Mouse (Mus musculus): ENCODE results near the gene Slc35e4. TPM values are rescaled to one million over a fixed set of nuclear protein-coding genes. Genes with fewer than 3 reads are reported as not detected.

Gene Slc35e4
- polyA plus RNA-seq, 1 experiment from 2014 or later: 19.4 TPM

DNA sequence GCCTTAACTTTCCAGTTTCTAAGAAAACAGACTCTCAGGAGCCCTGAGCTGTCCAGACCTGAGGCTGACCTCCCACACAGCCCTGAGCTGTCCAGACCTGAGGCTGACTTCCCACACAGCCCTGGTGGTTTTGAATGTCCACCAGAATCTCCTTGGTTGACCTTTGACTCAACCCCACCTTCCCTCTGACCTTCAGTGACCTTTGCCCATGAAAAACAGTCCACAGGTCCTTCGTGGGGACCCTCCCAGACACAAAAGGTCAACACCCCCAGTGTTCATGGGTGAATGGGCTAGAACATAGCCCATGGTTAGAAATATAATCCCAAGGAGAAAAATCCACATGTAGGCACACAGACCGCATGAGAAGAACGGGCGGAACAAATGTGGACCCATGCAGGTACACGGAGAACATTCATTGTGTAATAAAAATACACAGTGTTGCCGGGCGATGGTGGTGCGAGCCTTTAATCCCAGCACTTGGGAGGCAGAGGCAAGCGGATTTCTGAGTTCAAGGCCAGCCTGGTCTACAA, 19.4 kb upstream of the Slc35e4 start:
- peaks cover 16% of the 10 kb centered on the region for H3K4me1 ChIP-seq
- H3K36me3 ChIP-seq (replicated peaks): no peaks in the 10 kb centered on the region
- no peaks in the 10 kb centered on the region for H3K9me3 ChIP-seq
- no peak overlapping the region for H3K4me3 ChIP-seq
- no peak overlapping the region for H3K9ac ChIP-seq
- WGBS: 81% methylated on average over 9 of the region's 9 CpGs
- ATAC-seq (replicated peaks): no peak
- no peaks in the 10 kb centered on the region for H3K27me3 ChIP-seq (replicated peaks)
- H3K4me2 ChIP-seq: no peak overlapping the region
- H3K27ac ChIP-seq: no peak overlapping the region

DNA sequence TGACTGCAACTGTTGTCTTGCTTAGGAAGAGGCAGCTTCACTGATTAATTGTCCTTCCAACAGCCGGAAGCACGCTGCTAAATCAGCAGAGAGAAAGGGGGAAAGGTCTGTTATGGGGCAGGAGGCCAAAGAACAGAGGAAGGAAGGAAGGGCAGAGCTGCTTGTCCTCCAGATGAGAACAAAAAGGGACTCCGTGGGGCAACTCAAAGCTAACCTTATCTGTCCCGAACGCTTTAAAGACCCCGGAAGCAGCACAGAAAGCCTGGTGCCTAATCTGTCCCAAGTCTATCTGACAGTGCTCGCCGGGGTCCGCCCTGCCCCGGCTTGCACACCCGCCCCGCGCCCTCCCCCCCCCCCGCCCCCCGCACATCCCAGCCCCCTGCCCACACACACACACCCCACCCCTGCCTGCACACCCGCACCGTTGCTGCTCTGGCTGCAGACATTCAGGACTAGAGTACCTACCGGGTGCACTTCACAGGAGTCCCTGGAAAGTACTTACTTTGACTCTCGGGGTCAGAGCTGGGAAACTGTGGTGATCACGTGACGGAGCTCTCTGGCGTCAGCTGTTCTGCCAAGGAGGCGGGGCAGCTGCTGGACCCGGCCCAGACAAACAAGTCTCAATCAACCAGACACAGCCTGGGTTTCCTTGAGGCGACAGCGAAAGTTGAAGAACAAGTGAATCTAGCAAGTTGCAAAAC, 17.2 kb upstream of the Slc35e4 start, which contains the start of gene Tcn2:
Tcn2 (minus strand) TSS at position 649 of the 701 bp plus-strand sequence.
- peak; percentile 83 for ATAC-seq (replicated peaks)
- peaks cover 16% of the 10 kb centered on the region for H3K4me1 ChIP-seq
- WGBS: under 1% methylated on average over 24 of the region's 26 CpGs

DNA sequence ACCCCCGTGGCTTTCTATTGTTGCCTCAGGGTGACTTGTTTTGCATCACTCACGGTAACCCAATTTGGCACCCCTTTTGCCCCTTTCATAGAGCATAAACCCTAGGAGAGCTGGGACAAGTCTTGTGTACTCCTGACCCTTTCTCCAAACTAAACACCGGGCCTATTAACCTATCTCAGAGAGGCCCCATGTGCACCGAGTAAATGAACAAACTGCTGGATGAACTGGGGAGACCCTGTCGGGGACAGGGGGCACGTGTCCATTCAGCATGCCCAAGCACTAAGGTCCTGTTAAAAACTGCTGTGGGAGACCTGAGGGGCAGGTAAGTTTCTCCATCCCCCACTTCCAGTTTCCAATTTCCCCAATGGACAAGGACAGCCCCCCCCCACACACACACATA, 16.5 kb upstream of the Slc35e4 start:
- WGBS: 32% methylated on average over 6 of the region's 6 CpGs
- ATAC-seq (replicated peaks): 0 out of 2 replicates have a peak, but pooled peaks have one; percentile 52
- peak overlapping the region; percentile 43 for H3K4me3 ChIP-seq

More for the DNA sequence above, 17.2 kb upstream of the Slc35e4 start, which contains the start of gene Tcn2:
- no peaks in the 10 kb centered on the region for H3K36me3 ChIP-seq (replicated peaks)
- H3K27me3 ChIP-seq (replicated peaks): no peaks in the 10 kb centered on the region
- H3K4me2 ChIP-seq: peak within 1 kb of the TSS; percentile 79
- H3K27ac ChIP-seq: no peak within 1 kb of the TSS
- H3K9me3 ChIP-seq: no peaks in the 10 kb centered on the region
- peak within 1 kb of the TSS; percentile 25; the same call in 1 of the 2 replicates for H3K9ac ChIP-seq
- H3K4me3 ChIP-seq: peak within 1 kb of the TSS; percentile 43

DNA sequence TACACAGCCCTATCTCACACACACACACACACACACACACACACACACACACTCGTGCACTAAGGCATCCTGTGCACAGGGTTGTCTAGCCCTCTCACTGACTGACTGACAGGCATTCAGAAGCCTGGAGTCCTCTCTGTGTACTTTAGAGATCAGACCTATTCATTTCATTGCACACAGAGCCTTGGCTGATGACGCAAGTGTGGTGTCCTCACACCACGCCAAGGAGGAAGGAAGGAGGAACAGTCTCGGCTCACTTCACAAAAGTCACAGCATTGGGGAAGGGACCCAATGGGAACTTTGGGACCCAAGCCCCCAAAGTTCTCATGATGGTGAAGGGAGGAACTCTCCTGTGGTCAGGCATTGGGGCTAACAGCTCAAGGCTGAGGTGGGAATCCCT, 15.6 kb upstream of the Slc35e4 start:
- WGBS: 82% methylated on average over 4 of the region's 4 CpGs
- Histone ChIP-seq H3K4me1 (peaks cover 16% of the 10 kb centered on the region), H3K36me3 (replicated peaks) (no peaks in the 10 kb centered on the region), H3K27me3 (replicated peaks) (no peaks in the 10 kb centered on the region), H3K4me3 (no peak overlapping the region), H3K4me2 (no peak overlapping the region), H3K27ac (no peak overlapping the region), H3K9ac (no peak overlapping the region), H3K9me3 (no peaks in the 10 kb centered on the region)
- no peak for ATAC-seq (replicated peaks)

More for the DNA sequence above, 16.5 kb upstream of the Slc35e4 start:
- Histone ChIP-seq H3K4me2 (peak overlapping the region; percentile 79), H3K4me1 (peaks cover 16% of the 10 kb centered on the region), H3K9ac (peak overlapping the region; percentile 25; the same call in 1 of the 2 replicates), H3K9me3 (no peaks in the 10 kb centered on the region), H3K36me3 (replicated peaks) (no peaks in the 10 kb centered on the region), H3K27ac (no peak overlapping the region), H3K27me3 (replicated peaks) (no peaks in the 10 kb centered on the region)

DNA sequence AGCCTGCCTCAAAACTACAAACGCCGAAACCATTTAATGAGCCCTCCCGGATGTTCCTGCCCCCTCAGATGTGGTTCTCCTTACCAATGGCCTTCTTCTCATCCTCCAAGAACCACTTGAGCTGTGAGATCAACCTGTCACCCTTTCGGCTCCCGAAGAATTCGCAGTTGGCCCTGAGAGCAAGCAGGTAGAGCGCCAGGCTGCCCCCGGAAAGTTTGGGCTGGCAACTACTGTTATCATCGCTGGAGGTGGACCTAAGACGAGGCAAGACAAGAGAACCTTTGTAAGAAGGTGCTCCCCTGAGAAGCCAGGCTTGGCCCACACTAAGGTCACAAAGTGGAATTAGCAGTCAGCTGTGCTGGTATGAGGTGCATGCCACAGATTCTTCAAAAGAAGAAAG, 11.5 kb upstream of the Slc35e4 start:
- H3K27ac ChIP-seq: no peak overlapping the region
- no peak for ATAC-seq (replicated peaks)
- no peak overlapping the region for H3K4me3 ChIP-seq
- no peaks in the 10 kb centered on the region for H3K36me3 ChIP-seq (replicated peaks)
- H3K4me1 ChIP-seq: peaks cover 2% of the 10 kb centered on the region
- H3K4me2 ChIP-seq: no peak overlapping the region
- no peaks in the 10 kb centered on the region for H3K9me3 ChIP-seq
- no peaks in the 10 kb centered on the region for H3K27me3 ChIP-seq (replicated peaks)
- 95% methylated on average over 10 of the region's 10 CpGs for WGBS
- no peak overlapping the region for H3K9ac ChIP-seq

DNA sequence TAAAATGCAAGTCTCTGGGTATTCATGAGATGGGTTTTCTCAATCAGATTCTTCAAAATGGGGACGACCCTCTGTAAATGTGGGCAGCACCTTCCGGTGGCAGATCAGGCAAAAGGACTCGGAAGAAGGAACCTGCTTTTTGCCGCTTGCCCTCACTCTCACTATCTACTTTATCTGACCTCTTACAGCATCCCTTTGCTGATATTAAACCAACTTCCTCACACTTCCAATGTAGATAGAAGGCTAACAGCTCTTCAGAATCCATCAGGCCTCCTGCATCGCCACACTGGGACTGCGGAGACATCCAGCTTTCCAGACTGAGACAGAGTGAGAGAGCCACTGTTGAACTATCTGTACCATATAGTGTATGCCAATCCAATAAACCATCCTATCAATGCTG, 8.3 kb upstream of the Slc35e4 start:
- H3K36me3 ChIP-seq (replicated peaks): no peaks in the 10 kb centered on the region
- H3K4me2 ChIP-seq: no peak overlapping the region
- no peak overlapping the region for H3K4me3 ChIP-seq
- H3K27me3 ChIP-seq (replicated peaks): no peaks in the 10 kb centered on the region
- WGBS: 95% methylated on average over 6 of the region's 6 CpGs
- no peak for ATAC-seq (replicated peaks)
- no peaks in the 10 kb centered on the region for H3K9me3 ChIP-seq
- no peak overlapping the region for H3K9ac ChIP-seq
- H3K4me1 ChIP-seq: no peaks in the 10 kb centered on the region
- no peak overlapping the region for H3K27ac ChIP-seq

DNA sequence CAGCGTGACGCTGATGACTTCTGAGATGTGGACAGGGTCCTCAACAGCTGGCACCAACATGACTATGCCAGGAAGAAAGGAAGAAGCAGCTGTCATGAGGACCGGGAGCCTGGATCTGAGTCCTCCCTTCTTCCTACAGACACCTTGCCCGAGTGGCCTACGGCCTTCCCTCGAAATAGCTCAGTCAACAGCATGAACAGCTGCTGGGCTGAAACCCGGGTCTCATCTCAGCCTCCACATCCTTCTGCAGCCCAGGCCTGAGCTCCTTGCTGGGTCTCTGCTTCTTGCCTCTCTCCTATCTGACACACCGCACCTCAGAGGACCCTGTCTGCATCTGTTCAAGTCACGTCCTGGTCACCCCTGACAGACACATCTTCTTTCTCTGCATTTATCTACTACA, 7.7 kb upstream of the Slc35e4 start:
- Histone ChIP-seq H3K9me3 (no peaks in the 10 kb centered on the region), H3K27me3 (replicated peaks) (no peaks in the 10 kb centered on the region), H3K4me3 (no peak overlapping the region), H3K9ac (no peak overlapping the region), H3K4me1 (no peaks in the 10 kb centered on the region), H3K4me2 (no peak overlapping the region), H3K36me3 (replicated peaks) (no peaks in the 10 kb centered on the region), H3K27ac (no peak overlapping the region)
- ATAC-seq (replicated peaks): no peak
- 94% methylated on average over 9 of the region's 9 CpGs for WGBS

DNA sequence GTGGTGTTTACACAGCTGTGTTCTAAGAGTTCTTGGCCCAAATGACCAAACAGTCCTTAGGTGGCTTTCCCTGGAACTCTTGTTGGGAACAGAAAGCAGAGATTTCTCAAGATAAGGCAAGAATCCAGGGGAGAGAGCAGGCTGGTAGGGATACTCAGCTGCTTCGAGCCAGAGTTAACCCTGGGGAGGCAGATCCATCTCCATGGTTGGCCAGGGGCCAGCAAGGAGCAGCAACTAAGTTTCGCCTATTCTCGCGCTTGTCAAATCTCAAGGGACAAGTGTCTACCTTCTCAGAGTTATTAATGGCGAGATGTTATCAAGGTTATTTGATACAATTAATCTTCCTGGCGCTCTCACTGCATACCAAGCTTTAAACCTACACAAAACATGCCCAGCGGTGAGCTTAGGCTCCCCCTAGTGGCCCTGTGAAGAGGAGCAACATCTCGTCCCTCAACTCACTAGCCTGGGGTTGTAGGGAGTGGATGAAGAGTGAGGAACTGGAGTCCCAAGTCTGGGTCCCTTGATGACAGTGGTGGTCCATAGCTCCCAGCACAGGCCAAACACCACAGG, 6.9 kb upstream of the Slc35e4 start:
- Histone ChIP-seq H3K9ac (no peak overlapping the region), H3K4me2 (no peak overlapping the region), H3K9me3 (no peaks in the 10 kb centered on the region), H3K27me3 (replicated peaks) (no peaks in the 10 kb centered on the region), H3K36me3 (replicated peaks) (no peaks in the 10 kb centered on the region), H3K27ac (no peak overlapping the region), H3K4me3 (no peak overlapping the region), H3K4me1 (no peaks in the 10 kb centered on the region)
- WGBS: 30% methylated on average over 8 of the region's 8 CpGs
- no peak for ATAC-seq (replicated peaks)

DNA sequence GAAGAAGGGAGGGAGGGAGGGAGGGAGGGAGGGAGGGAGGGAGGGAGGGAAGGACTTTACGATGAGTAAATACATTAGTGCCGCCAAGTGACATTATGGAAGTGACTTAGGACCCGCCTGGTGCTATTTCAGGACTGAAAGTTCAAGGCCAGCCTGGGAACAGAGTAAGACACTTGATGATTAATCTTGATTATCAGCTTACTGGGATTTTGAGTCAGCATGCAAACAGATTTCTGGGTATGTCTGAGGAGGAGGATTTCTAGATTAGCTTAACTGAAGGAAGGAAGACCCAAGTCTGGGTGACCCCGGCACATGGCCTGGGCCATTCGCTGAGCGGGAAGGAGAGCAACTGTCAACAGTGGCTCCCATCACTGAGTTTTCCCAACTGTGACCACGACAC, 6.0 kb upstream of the Slc35e4 start:
- H3K4me2 ChIP-seq: no peak overlapping the region
- no peaks in the 10 kb centered on the region for H3K4me1 ChIP-seq
- no peak overlapping the region for H3K4me3 ChIP-seq
- ATAC-seq (replicated peaks): no peak
- no peaks in the 10 kb centered on the region for H3K36me3 ChIP-seq (replicated peaks)
- 0 out of 2 replicates have a peak, but pooled peaks cover 4% of the 10 kb centered on the region for H3K27me3 ChIP-seq (replicated peaks)
- H3K27ac ChIP-seq: no peak overlapping the region
- H3K9me3 ChIP-seq: no peaks in the 10 kb centered on the region
- H3K9ac ChIP-seq: no peak overlapping the region
- 95% methylated on average over 7 of the region's 7 CpGs for WGBS

DNA sequence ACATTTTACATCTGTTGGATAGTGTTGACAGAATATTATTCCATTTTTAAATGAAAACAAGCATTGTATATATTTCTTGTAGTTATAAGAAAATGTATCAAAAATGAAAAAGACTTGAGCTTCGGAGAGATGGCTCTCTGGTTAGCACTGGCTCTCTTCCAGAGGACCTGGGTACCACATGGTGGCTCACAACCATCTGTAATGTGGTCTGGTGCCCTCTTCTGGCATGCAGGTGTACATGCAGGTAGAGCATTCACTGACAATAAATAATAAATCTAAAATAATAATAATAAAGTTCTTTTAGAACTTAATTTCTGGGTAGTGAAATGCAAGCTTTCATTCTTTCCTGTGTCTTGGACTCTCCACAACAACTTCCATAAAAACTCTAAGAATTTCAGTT, 4.3 kb upstream of the Slc35e4 start:
- no peak overlapping the region for H3K4me2 ChIP-seq
- WGBS: 57% methylated on average over 1 of the region's 1 CpGs
- H3K4me1 ChIP-seq: peaks cover 6% of the 10 kb centered on the region; the same call in 1 of the 2 replicates
- no peak overlapping the region for H3K9ac ChIP-seq
- ATAC-seq (replicated peaks): no peak
- no peaks in the 10 kb centered on the region for H3K9me3 ChIP-seq
- no peak overlapping the region for H3K27ac ChIP-seq
- no peak overlapping the region for H3K4me3 ChIP-seq
- no peaks in the 10 kb centered on the region for H3K36me3 ChIP-seq (replicated peaks)
- 0 out of 2 replicates have a peak, but pooled peaks cover 4% of the 10 kb centered on the region for H3K27me3 ChIP-seq (replicated peaks)

DNA sequence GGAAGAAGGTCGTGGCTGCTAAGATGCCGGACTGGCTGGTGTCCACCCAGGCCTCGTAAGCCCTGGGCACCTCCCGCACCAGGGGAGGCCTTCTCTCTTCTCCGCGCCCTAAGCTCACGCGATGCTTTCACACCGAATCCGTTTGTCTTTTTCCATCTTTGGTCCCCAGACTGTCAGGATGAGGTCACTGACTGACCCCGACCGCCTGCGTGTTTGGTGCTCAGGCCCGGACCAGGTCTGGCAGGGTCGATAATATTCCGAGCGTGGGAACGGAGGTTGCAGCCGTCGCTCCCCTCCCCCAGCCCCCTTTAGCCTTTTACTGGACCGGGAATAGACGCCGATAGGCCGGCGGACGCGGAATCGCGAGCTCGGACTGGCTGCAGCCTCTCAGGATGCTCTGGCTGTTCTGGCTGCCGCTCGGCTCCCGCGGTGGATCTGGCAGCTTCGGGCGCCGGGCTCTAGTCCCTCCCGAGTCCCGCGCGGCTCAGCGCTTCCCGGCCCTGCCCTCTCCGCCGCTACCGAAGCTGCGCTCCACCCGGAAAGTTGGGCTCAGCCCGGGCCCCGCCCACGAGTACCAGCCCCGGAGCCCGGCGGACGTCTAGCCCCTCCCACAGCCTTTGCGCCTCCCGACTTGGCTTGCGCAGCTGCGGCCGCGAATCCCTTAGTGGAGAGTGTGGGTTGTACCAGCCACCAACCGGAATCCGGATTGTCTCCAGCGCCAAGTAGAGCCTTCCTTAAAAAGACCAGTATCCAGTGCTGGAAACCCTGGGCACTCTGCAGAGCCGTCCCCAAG, 952 bp downstream of the Slc35e4 start:
- Histone ChIP-seq H3K9me3 (no peaks in the 10 kb centered on the region), H3K27me3 (replicated peaks) (0 out of 2 replicates have a peak, but pooled peaks cover 4% of the 10 kb centered on the region), H3K9ac (peak overlapping the region; percentile 65), H3K4me3 (peak overlapping the region; percentile 73), H3K4me1 (peaks cover 49% of the 10 kb centered on the region), H3K36me3 (replicated peaks) (no peaks in the 10 kb centered on the region), H3K27ac (peak overlapping the region; percentile 83), H3K4me2 (peak overlapping the region; percentile 97)
- WGBS: under 1% methylated on average over 65 of the region's 65 CpGs
- peak; percentile 91 for ATAC-seq (replicated peaks)

DNA sequence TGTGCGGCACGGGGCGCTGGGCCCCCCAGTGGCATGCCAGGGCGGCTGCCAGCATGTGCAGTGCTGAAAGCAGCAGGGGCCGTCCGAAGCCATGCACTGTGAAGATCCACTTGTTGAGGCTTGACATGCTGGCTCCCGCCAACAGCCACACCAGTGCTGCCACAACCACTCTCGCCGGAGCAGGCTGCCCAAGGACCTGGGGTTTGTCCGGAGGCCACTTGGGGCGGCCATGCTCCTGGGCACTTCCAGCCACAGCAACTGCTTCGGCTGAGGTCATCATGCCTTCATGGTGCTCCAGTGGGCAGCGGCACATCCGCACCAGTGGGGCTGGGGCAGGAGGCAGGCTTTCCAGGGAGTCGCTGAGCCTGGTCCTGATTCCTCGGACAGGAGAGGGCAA, 1.6 kb downstream of the Slc35e4 start:
- Histone ChIP-seq H3K27me3 (replicated peaks) (0 out of 2 replicates have a peak, but pooled peaks cover 4% of the 10 kb centered on the region), H3K27ac (peak overlapping the region; percentile 83), H3K4me1 (peaks cover 49% of the 10 kb centered on the region), H3K4me2 (peak overlapping the region; percentile 97), H3K36me3 (replicated peaks) (no peaks in the 10 kb centered on the region), H3K4me3 (peak overlapping the region; percentile 73), H3K9ac (peak overlapping the region; percentile 65), H3K9me3 (no peaks in the 10 kb centered on the region)
- ATAC-seq (replicated peaks): no peak; the same call in 1 of the 2 replicates
- 1% methylated on average over 16 of the region's 16 CpGs for WGBS

Measured in midbrain, embryonic 15.5 days (tissue).